Mouse (Mus musculus) G1E (cell line): Measurements from ENCODE around the gene Cnr2.

Experiments
- CTCF ChIP-seq: IDR thresholded peaks from 2 replicates; pipeline ENCODE4 v1.5.1; 2012; ENCODE audit warnings: low read depth, low read length, inconsistent platforms, mixed read lengths
- GATA1 ChIP-seq: IDR thresholded peaks from 2 replicates; pipeline ENCODE4 v1.6.1; 2012; ENCODE audit warnings: borderline replicate concordance, low read length, inconsistent platforms, mixed read lengths

GRCm38 (mm10) chr4:135926861-135927260 lies 31.7 kb downstream of the Cnr2 start:
- TF ChIP-seq CTCF (no peak), GATA1 (no peak)
